Mouse (Mus musculus): ENCODE measurements around the gene Gaa. TPM values are rescaled to one million over a fixed set of nuclear protein-coding genes. Genes with fewer than 3 reads are reported as not detected.

The Gaa gene
- total RNA-seq, 2 experiments from 2014 or later: 95.1 to 103 TPM

DNA sequence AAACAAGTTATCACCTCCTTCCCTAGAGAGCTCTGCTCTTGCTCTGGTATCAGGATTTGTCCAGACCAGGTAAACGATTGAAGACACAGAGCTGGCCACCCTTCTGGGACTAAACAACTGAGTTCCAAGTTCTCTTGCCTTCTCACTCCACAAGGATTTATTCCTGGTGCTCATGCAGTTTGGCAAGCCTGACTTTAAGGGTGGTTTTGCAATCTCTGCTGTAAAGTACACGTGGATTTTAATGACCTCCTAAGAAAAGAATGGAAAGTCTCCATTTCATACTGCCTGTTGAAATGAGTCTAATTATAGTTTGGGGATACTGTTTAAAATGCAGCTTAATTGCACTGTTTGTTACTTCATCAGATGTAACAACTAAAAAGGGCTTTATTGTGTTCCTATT is 33.3 kb downstream of the Gaa start:
- no peak for DNase-seq

DNA sequence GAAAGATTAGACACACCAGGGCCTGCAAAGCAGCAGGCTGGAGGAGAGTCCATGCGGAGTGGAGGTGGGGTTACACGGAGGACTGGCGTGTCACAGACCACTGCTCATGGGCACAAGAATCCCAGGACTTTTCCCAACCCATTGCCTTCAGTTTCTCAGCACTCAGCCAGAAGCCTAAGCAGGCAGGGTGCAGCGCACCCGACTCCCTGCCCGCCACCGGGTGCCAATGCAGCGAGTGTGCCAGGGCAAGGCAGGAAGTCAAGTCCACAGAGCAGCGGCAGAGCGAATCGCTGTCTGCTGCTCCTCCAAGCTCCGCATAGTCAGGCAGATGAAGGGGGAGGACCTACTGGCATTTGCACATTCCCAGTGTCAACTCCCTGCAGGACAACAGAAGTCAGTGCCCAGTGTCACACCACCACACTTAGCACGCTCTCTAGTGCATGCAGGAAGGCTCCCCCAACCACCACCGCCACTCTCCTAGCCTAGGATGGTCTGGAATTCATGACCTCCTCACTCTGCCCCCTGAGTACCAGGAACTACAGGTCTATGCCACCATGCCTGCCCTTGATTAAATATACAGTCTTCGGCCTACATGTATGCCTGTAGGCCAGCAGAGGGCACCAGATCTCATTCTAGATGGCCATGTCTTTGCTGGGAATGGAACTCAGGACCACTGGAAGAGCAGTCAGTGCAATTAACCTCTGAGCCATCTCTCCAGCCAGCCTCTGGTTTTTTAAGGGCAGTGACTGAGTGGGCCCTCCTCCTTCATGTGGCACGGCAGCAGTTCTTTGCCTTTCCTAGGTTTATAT is 37.4 kb downstream of the Gaa start:
- peak; percentile 45 to 69 for DNase-seq

DNA sequence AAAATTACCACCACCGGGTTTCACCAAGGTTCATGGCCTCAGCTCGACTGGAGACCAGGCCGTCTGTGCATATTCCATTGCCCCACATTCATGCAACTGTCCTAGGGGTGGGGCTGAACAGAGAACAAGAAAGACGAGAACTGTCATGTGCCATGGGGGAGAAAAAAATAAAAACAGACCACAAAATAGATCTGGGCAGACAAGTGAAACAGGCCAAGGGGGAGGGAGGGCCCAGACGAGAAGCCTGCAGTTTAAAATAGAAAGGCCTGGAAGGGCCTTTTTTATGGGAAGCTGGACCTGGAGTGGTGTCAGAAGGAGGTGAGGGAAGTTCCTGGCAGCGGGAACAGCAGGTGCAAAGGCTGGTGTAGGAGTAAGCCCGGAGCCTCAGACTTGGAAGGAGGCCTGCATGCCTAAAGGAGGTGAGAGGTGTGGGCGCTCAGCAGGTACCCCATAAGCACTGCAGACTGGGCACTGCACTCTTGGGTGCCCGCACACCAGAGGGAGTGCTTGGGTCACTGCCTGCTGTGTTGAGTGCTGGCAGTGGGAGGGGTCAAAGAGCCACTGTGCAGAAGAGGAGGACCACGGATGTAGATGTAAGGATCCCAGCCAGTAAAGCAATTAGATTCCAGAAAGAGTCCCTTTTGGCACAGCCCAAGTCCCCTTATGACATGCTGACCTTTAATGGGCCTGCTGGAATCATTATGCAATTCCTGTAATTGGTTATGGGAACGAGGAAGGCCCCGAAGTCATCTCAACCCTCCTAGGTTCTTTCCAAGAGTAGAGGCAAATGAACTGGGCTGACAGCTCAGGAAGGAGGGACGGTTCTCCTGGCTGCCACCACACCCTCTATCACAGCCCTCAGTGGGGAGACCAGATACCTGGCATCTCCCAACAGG is 39.3 kb downstream of the Gaa start:
- DNase-seq: no peak

DNA sequence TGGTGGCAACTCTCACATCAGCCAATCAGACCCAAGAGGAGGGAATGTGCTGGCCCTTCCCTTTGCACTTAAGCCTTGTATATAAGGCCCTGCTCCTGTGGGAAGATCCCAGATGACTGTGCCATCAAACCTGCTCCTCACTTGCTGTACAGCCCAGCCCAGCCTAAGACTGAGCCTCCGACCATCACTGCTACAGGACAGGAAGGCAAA is 39.9 kb downstream of the Gaa start, which contains the start of gene Card14:
TSS of gene Card14 (plus strand) at position 111 of the 210 bp plus-strand sequence.
- DNase-seq: no peak

DNA sequence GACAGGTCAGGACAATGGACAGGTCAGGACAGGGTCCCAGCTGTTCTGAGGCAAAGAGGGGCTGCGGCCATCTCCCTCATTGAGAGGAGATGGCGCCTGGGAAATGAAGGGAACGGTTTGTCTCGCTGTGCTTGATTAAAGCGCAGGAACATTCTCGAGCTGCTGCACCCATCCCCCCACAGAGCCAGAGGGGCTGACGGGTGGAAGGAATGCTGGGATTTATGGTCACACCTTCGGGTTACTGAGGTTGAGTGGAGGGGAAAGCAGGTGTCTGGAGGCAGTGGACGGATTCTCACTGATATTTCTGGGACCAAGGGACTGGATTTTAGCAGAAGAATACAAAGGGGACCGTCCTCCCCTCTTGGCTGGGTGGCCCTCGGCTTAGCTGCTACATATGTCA is 40.2 kb downstream of the Gaa start:
- no peak for DNase-seq

DNA sequence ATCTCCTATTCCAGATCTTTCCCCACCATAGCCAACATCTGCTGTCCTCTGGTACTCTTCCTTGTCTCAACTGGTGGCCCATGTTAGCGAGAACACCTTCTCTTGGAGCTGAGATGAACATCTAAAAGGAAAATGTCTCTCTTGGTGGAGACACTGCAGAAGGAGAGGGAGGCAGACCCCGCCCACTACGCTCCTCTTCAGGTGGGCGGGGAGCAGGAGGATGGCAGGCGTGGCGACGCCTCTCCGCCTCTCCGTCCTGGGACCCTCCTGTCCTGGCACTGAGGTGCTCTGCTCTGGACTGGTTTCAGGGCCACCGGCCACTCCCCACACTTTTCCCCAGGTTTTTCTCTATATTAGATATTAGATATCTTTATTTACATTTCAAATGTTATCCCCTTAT is 42.9 kb downstream of the Gaa start:
- no peak for DNase-seq

DNA sequence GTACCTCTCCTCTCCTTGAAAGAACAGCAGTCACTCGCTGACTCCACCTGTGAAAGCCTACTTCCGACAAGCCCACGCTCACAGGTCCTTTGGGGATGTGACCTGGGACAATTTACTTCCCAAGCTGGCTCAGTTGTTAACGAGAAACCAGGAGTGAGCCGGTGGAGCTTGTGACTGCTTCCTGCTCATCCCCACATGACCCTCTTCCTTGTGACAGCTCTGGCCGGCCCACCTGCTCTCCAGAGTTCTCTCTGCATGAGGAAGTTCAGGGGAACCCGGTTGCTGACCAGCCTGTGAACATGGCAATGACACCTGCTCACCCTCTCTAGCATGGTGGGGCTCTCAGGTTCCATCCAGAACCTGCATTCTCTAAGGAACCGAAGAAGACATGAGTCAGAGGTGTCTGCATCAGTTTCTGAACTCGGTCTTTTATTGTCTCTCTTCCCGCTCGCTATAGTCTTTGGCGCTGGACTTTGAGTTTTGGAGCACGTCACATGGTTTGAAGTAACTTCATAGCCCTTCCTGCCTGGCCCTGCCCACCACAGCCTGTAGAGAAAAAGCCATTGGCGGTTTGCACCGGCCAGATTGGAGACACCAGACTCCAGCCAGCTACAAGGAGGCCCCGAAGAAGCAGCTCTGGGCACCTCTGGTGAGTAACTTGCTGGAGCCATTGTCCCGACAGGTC is 46.7 kb downstream of the Gaa start:
- no peak for DNase-seq

DNA sequence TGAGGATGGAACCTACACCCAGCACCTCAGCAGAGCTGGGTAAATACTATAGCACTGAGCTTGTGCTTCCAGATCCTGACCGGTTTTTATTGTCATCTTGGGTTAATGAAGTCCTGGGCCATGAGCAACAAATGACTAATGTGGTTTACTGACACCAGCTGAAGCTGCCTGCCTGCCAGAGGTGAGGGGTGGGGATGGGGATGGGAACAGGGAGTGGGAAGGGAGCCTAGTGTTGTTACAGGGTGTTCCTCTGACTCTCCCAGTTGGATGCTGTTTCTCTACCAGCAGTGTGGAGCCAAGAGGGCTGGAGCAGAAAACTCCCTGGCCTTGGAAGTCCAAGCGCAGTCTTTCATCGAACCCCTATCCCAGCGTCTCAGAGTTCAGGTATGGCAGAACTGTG is 49.0 kb downstream of the Gaa start:
- no peak for DNase-seq

DNA sequence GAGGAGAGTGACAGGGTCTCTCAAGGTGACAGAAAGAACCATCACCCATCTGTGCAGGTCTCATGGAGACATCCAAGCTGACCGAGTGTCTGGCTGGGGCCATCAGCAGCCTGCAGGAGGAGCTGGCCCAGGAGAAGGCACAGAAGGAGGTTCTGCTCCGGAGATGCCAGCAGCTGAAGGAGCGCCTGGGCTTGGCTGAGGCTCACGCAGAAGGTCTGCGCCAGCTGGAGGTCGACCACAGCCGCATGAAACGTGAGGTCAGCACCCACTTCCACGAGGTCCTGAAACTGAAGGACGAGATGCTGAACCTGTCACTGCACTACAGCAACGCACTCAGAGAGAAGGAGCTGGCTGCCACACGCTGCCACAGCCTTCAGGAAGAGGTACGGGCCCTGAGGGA is 54.8 kb downstream of the Gaa start:
- no peak for DNase-seq

DNA sequence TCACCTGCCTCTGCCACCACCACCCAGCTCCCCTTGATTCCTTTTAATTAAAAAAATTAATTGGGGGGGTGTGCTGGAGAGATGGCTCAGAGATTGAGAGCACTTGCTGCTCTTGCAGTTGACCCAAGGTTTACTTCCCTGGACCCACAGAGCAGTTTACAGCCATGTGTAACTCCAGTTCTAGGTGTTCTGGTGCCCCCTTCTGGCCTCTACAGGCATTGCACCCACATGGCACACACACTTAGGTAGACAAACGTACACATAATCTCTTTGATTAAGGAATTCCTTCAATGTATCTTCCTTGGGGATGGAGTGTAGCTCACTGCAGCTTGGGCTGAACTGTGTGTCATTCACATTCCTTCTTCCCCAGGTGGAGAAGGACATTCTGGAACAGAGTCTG is 57.4 kb downstream of the Gaa start:
- no peak for DNase-seq

DNA sequence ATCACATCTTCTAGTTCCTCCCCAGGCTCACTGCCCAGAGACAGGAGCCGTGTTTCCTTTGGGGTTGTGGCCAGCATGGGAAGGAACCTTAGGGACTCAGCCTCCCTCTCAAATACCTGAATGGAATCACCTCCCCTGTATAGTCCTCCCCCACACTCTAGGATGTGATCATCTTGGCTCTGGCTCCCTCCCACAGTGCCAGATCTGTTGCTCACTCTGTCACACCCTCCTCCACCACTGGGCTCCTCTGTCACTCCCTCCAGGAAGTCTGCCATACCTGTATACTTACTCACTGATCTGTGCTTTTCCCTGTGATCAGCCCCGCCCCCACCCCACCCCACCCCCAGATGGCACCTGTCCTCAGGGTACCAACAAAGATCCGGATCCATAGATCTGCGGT is 62.9 kb downstream of the Gaa start:
- DNase-seq: no peak

DNA sequence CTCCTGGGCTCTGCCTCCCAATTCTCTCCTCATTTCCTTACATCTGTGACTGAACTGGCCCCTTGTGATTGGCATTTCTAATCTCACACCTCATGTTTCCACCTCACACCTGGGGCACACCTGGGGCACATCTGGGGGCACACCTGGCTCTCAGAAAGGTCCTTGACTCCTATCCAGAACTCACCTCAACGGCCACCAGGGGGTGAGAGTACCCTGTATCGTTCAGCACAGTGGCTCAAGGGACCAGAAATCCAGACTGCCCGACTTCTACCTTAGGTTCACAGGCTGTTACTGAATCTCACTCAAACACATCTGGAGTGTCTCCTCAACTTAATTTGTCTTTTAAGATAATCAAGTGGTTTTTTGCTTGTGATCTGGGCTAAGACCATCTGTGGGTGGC is 64.3 kb downstream of the Gaa start:
- no peak for DNase-seq

Other genes with a start within 250 kb of the Gaa start
- 1 to 10 TPM; 7.6 to 7.7 TPM for gene Cbx2, start 244.9 kb upstream of the Gaa start, total RNA-seq (2021)
- gene Cbx8, start 226.9 kb upstream of the Gaa start, total RNA-seq (2021): 10 to 100 TPM; 21.4 to 21.5 TPM
- gene Cbx4, start 181.7 kb upstream of the Gaa start, total RNA-seq (2021): 100 to 1,000 TPM; 200 to 332 TPM
- gene Tbc1d16, start 39.4 kb upstream of the Gaa start, total RNA-seq (2021): 10 to 100 TPM; 14.3 to 15.9 TPM
- gene Ccdc40, start 39.3 kb upstream of the Gaa start, total RNA-seq (2021): under 1 TPM; 0.40 to 0.66 TPM
- 100 to 1,000 TPM; 136 to 138 TPM for gene Eif4a3, start 32.2 kb downstream of the Gaa start, total RNA-seq (2021)
- under 1 TPM; 0.17 to 0.33 TPM for gene Card14, start 39.9 kb downstream of the Gaa start, total RNA-seq (2021)
- gene Sgsh, start 87.6 kb downstream of the Gaa start, total RNA-seq (2021): 10 to 100 TPM; 14.7 to 24.9 TPM
- 1 to 10 TPM; 6.5 to 8.4 TPM for gene Slc26a11, start 87.7 kb downstream of the Gaa start, total RNA-seq (2021)
- gene Rnf213, start 125.2 kb downstream of the Gaa start, total RNA-seq (2021): 10 to 100 TPM; 37.3 to 40.3 TPM
- gene Endov, start 223.5 kb downstream of the Gaa start, total RNA-seq (2021): 10 to 100 TPM; 16.6 to 17.3 TPM